Mouse (Mus musculus): ENCODE data around the gene Plcd3.
A peak's percentile ranks its signal among the peaks of the same experiment; 100 is the strongest.

The Plcd3 gene

DNA sequence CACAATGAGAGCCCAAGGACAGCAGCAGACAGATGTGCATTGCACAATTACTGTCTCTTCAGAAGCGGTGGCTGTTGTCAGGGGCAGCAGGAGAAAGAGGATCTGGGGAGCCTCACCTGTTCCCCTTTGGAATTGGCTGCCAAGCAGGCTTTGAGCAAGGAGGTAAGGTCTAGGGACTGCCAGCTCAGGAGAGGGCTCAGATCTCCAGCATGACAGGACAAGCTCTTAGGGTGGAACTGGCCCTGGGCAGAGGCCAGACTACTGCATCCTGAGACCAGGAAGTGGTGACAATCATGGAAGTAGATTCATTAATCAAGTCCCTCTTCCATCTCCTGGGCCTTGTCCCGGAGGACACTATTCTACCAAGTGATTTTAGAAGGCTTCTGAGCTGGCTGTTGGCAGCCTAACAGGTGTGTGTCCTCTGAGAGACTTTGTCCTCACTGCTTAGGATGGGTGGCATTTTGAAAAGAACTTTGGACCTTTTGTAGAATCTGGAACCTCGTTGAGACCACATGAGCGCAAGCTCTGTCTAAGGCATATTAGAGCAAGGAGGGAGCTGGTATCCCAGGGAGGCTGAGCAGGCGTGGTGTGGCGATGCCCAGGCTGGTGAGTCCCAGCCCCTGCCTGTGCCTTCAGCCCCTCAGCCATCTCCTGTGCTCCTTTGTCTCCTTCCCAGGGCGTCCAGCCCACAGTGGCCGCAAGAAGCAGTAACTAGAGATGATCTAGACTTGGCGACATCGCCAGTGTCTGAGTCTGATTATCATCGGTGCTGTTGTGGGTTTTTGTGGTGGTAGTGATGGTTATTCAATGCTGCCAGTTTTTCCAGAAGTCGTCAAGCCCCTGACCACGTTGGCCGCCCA, 35.0 kb downstream of the Plcd3 start:
- DNase-seq (ENCODE audit: low spot score), result no peak

DNA sequence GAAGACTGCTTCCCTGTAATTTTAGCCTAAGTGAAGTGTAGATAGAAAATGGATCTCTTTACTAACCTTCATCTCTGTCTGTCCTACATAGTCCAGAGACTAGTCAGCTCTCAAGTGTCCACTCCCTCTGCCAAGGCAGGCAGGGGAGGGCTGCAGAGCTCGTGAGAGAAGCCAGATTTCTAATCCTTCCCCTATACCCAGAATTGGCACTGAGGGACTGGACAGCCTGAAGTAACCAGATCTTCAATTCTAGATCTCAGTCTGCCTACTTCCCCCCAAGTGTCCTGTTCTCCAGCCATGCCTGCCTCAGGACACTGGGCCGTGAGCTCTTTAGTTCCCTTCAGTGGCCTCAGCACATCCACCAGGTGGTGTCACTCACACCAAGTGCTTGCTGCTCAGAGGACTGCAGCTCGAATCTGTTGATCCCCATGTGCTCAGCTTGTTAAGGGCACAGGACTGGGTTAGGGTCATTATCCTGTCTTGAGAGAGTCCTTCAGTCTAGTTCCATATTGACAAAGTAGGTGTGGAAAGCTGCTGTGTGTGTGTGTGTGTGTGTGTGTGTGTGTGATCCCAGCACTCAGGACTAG, 42.9 kb downstream of the Plcd3 start:
- no peak for DNase-seq (ENCODE audit: low spot score)

DNA sequence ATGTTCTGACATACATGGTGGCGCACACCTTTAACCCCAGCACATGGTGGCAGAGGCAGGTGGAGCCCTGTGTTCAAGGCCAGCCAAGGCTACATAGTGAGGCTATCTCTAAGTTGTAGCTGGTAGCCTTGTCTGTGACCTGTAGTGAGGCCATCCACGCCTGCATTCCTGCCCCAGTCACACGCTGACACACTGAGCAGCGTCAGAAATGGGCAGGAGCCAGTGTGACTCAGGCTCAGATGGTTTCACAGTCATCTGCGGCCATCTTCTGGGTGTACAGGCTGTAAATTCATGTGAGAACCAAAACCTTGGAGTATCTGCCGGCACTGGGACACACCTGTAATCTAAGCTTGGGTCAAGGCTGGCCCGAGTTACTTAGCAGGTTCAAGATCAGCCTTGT, 44.8 kb downstream of the Plcd3 start:
- DNase-seq (ENCODE audit: low spot score), result no peak

DNA sequence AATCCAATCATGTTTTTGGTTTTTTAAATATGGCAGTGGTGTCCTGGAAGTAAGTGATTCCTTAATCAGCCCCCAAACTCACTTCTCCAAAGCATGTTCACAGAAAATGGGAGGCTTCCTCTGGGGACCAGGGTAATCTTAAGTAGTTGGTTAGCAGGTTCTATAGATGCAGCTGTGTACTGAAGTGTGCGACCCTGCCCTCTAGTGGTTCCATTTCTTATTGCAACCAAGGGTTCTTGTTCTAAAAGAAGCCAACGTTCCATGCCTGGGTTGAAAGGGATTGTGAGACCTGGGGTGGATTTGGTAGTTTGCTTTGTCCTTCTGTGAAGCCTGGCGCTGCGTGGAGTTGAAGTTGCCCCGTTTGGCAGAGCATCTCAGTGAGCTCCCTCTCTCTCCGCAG, 46.7 kb downstream of the Plcd3 start:
- DNase-seq (ENCODE audit: low spot score), result no peak

DNA sequence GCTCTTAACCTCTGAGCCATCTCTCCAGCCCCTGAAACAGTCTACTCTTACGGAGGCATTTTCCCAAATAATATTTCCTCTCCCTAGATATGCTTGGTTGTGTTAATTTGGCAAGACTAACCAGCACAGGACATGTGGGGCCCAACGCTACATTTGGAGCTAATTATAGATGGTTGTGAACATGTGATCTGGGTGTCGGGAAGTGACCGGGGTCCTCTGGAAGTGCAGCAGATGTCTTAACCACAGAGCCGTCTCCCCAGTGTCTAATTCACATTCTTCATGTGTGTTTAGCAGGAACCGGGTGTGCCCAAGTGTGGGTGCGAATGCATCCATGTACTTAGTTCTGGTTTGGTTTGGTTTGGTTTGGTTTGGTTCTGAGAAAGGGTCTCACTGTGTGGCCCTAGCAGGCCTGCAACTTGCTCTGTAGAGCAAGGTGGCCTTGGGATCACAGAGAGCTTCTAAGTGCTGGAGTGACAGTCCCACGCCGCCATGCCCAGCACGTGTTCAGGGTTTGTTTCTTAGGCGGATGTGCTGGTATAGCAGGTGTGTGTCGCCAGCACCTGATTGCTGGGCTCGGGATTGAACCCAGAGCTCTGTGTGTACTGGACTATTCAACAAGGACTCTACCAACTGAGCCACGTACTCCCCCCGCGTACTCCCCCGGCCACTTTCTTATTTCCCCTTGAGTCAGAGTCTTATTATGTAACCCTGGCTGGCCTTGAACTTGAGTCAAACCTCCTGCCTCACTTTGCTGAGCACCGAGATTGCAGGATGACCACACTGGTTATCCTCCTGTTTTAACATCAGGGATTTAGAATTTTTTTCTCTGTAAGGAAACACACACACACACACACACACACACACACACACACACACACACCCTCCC, 48.0 kb downstream of the Plcd3 start:
- DNase-seq (ENCODE audit: low spot score), result no peak

DNA sequence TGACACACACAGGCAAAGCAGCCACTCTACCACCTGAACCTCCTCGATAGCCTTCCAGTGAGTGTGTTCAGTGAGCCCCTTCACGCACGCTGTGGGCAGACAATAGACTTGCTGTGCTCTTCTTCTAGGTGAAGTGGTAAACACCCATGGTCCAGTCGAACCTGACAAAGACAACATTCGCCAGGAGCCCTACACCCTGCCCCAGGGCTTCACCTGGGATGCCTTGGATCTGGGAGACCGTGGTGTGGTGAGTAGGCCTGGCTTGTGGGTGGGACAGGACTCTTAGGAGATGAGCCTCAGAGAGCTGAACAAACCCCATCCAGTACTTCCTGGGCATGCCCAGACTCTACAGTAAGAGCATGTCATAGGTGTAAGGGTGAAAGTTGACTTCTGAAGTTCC, 49.4 kb downstream of the Plcd3 start:
- no peak for DNase-seq (ENCODE audit: low spot score)

DNA sequence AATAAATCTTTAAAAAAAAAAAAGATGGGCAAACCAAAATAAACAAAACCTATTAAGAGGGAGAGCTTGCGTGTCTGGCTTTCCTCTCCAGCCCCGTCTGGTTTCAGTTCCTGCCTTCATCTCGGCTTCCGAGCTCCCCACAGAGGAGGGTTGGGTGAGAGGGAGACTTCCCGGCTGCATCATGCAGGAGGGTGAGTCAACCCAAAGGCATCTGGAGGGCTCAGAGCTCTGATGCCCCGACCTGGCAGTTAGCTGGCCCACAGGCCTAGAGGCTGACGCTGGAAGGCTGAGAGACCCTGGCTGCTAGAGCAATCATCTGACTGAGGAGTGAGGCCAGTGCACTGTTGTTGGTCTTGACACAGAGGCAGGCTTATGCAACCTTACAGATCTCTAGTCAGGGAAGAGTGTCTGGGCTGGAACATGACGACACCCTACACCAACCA, 50.2 kb downstream of the Plcd3 start:
- DNase-seq (ENCODE audit: low spot score), result peak; percentile 62

DNA sequence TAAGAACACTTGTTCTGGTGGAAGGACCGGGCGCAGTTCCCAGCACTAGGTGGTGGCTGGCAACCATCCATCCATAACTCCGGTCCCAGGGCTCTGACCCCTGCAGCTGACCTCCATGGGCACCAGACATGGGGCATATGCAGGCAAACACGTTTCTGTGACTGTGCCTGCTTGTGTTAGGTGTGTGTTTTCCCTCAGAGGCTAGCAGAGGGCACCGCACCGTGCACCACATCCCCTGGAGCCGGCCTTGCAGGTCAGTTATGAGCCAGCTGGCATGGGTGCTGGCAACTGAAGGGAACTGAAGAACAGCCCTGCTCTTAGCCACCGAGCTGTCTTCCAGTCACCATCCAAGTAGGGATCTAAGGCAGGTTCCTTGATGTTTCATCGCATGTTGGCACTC, 51.3 kb downstream of the Plcd3 start:
- DNase-seq (ENCODE audit: low spot score), result no peak

DNA sequence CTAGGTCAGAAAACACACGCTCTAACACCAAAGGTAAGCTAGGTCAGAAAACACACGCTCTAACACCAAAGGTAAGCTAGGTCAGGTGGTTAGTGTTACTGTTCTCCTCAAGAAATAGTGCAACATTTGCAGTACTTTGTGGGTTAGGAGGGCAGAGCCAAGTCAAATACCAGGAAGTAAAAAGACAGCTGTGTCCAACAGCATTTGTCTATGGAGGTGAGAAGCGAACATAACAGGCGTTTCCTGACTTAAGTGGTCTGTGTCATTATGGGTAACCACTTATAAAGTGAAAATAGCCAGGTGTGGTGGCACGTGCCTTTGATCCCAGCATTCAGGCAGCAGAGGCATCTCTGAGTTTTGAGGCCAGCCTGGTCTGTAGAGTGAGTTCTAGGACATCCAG, 51.8 kb downstream of the Plcd3 start:
- DNase-seq (ENCODE audit: low spot score), result no peak

DNA sequence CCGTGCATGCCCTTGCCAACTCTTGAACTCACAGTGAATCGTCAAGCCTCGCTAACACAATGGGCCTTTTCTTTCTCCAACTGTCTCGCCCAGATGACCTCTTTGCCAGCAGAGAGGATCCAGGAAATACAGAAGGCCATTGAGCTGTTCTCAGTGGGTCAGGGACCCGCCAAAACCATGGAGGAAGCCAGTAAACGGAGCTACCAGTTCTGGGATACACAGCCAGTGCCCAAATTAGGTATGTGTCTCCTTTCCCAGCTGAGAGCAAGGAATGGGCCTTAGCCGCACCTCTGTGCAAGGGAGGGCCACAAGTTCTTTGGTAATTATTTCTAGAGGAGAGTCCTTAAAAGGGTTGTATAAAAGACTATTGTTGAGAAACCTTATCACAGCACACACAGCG, 55.2 kb downstream of the Plcd3 start:
- no peak for DNase-seq (ENCODE audit: low spot score)

DNA sequence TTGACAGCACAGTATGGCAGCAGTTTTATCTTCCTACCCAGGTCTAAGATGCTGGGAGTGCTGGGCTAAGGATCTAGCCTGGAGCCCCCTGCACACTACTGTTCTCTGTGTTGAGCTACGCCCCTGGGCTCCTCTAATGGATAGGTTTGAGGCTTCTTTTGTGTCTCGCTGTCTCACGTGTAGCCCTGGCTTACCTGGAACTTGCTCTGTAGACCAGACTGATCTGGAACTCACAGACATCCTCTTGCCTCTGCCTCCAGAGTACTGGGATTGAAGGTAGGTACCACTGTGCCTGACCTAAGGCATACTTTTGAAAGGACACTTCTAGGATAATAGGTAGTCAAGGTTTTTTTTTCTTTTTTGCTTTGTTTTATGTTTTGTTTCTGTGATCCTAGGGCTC, 57.5 kb downstream of the Plcd3 start:
- no peak for DNase-seq (ENCODE audit: low spot score)

DNA sequence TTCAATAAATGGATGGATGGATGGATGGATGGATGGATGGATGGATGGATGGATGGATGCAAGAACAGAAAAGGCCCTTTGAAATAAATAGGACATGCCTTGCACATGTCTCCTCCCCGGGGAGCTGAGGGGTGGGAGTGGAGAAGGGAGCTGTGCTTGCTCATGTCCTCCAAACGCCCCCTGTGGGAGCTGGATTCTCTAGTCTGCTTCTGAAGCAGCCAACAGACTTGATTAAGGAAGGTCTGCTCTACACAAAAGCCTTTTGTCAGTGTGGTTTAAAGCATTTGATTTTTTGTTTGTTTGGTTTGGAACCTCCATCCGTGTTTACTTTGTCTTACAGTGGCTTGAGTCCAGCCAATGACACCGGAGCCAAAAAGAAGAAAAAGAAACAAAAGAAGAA, 58.6 kb downstream of the Plcd3 start:
- no peak for DNase-seq (ENCODE audit: low spot score)

DNA sequence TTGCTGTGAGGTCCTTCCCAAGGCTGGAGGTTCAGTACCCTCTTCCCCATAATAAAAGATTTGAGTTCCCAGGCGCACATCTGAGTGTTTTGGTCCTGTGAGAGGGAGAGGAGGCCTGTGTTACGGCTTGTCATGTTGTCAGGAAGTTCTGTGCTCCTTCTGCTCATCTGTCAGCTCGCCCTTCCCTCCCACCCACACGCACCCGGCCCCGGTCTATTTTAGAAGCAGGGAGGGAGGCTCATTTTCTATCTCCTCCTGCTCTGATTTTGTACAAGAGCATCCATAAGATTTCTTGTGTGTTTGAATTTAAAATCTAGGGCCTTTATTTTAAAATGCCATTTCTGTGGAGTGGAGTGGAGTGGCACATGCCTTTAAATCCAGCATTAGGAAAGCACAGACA, 63.4 kb downstream of the Plcd3 start:
- DNase-seq (ENCODE audit: low spot score), result no peak

DNA sequence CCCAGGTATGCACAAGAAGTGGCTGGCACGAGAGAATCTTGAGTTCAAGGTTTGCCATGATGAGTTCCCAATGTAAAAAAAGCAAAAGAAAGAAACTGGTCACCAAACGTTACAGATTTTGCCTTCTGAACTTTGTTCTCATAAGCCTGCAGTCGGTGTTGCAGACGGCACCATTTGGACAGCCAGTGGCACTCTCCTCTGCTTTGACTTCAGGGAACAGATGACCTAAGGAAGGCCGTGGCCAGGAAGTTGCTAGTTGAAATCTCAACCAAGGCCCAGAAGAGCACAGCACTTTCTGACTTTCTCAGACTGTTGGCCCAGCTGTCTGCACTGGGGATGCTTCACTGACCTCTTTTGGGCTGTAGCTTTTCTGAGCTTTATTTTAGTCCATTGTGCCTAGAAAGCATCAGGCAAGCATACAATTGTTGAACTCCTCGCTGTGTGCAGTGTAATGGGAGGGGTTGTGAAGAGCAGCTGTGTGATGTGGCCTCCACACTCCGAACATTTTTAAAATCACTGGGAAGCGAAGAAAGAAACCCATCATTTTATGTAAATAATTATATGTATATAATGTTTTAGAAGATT, 64.5 kb downstream of the Plcd3 start:
- no peak for DNase-seq (ENCODE audit: low spot score)

DNA sequence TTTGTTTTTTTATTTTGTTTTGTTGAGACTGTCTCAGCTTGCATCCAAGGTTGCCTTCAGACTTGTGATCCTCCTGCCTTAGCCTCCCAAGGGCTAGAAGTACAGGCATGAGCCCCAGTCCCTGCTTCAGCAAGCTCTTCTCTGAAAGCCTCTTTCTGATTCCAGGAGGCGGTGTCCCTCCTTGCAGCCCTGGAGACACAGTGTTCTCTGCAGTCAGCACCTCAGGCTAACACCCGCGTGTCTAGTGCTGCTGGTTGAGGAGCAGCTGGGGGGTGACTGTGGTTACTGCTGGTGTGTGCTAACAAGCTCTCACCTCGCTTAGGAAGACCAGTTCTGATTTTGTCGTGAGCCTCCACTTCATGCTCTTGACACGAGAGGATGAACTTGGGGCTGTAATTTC, 66.5 kb downstream of the Plcd3 start:
- no peak for DNase-seq (ENCODE audit: low spot score)

DNA sequence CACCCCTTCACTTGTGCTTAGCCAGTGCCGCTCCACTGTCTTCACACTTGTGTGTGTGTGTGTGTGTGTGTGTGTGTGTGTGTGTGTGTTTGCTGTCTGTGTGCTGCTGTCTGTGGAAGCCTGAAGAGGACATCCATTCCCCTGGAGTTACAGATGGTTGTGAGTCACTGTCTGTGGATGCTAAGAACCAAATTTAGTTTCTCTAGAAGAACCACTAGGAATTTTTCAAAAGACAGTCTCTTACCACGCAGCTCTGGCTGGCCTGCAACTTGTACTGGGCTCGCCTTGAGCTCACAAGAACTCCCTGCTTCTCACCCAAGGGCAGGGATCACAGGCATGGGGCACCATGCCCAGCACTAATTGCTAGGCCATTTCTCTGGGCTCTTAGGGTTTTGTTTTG, 68.4 kb downstream of the Plcd3 start:
- no peak for DNase-seq (ENCODE audit: low spot score)

DNA sequence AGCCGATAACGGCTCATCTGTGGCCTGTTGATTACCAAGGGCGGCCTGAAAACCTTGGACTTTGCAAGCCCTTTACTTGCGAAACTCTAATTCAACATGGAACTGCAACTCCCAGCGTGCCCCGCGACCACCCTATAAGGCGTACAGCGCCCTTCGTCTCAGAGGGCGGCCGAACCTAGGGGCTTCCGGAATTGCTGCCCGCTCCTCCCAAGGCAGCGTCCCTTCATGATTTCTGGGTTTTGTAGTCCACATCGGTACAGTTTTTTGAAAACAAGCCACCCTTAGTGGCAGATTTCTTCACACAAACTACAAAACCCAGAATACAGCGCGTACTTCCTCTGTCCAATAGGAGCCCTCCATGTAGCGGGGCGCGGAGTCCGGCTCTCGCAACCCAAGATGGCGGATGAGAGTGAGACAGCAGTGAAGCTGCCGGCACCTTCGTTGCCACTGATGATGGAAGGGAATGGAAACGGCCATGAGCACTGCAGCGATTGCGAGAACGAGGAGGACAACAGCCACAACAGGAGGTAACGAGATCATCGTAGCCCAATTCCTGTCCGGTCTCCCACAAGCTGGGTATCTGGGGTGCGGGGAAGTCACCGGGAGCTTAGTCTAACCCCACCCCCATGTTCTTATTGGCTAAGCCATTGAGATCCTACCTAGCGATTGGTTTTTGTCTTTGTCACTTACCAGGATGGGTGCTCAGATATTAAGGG, 73.1 kb downstream of the Plcd3 start, which contains the start of the genes Nmt1 and Dcakd:
Gene Nmt1 (plus strand): TSS at position 15 of the 716 bp plus-strand sequence.
Gene Dcakd (minus strand): TSS at position 158 of the 716 bp plus-strand sequence.
- DNase-seq (ENCODE audit: low spot score), result peak; percentile 95

DNA sequence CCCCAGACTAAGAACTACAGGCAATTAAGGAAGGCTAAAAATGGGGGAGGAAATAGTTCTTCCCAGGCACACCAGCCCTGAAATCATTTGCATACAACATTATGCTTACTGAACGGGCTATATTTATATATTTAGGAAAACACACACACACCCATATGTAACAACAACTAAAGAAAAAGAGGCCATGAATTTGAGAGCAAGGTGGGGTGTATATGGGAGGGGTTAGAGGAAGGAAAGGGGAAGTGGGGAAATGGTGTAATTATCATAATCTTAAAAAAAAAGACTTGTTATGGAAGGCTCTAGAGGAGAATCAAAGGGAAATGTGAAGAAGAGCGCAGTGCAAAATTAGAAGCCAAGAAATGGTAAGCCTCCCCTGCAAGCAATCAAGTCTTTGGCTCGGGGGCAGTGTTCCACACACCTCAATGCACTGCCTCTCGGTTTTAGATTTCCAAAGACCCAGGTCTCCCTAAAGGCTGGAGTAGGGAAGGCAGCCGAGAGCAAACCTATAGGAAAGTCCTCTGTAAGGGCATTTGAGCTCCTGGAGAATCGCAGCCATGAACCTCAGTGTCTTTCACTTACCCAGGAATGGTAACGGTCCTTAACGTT, 73.8 kb downstream of the Plcd3 start:
- DNase-seq (ENCODE audit: low spot score), result no peak

DNA sequence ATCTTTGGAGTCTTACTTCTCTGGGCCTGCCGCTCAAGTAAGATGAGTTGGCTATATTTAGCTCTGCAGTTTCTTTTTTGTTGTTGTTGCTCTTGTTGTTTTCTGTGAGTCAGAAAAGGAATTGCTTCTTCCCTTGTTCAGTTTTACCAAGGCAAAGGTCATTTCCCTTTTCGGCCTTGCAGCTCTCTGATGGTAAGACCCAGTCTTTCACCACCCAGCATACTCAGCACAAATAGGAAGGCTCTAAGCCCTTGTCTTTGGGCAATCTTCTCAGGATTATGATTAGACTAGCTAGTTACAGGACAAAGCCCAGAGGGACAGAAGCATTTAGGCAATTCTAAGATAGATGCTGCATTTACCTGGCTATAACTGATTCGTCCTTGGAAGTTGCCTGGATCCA, 74.6 kb downstream of the Plcd3 start:
- no peak for DNase-seq (ENCODE audit: low spot score)

DNA sequence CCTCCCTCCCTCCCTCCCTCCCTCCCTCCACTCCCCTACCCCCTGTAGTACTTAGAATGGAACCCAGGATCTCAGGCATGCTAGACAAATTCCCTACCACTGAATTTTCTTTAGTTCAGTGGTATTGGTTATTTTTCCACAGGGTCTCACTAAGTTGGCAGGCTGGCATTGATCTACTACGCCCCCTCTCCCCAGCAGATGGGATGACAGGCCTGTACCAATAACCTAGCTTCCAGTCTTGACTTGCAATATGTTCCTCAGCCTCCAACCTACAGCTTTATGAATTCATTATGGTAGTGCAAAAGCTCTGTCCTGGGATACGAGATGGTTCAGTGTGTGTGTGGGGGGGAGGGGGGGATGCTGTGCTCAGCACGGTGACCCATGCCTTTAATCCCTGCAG, 77.5 kb downstream of the Plcd3 start:
- DNase-seq (ENCODE audit: low spot score), result no peak

DNA sequence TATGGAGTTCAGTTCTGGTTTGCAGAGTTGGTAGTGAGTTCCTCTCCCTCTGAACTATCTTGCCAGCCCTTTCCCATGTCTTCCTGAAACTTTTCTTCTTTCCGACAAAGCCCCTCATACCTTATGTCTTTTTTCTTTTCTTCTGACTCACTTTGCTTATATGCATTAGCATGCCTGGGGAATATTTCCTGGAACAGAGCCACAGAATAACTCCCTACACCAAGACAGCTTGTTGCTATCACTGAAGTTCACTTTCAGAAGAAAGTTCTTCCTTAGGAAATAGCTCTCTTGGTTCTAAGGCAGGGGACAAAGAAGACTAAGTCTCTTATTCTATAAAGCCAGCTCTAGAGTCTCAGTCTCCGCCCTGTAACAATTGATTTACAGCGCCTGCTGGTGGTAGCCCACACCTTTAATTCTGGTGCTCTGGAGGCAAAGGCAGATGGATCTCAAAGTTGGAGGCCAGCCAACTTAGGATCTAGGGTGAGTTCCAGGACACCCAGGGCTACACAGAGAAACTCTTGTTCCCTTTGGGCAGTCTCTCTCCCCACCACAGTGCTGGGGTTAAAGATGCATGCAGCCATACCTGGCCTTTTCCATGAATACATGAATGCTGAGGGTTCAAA, 80.6 kb downstream of the Plcd3 start:
- no peak for DNase-seq (ENCODE audit: low spot score)
